Comparison of ENCODE assay signal across 10 mouse cellular contexts in the genomic region with DNA sequence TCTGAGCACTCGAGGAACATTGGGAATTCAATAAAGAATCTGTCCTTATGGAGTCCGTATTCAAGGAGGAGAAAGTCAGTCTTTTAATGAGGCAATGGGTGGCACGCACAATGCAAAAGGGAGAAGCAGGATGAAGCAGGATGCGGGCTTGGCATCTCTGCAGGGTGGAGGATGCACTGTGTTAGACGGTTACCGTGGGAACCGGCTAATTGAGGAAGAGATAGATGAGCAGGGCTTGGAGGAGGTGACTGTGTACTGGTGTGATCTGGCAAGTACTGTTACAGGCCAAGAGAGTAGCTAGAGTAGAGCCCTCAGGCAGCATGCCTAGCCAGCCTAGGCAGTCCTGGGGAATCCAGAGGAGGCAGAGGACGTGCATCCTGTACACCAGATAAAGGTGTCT.
DNase-seq lines count a peak whose midpoint lies in the region; ATAC-seq lines count a peak whose summit lies in the region.
"Had no signal": no experiment of that assay in that cellular context is flagged by ENCODE, and none has a peak within 500 bp of the region (broad histone marks: within the 10 kb centered on the region; RNA-seq: fewer than 3 reads in every experiment).

No protein-coding gene starts in this region.

- peak; percentile 31 for DNase-seq in embryo, embryonic 11 days
- no peak for DNase-seq in embryo, embryonic 10 days (ENCODE audit: low spot score)
- peak; percentile 46 to 56 for DNase-seq in layer of hippocampus, adult 8-10 months (ENCODE audit: low spot score in 2 of 2)
- DNase-seq in heart, adult 18-20 months = no peak
- no peak for DNase-seq in spleen, postnatal 10 days (ENCODE audit: low spot score in 2 of 2)
- DNase-seq: cerebellum, adult 18-20 months had no signal

- H3K27me3 ChIP-seq in forebrain, embryonic 15.5 days = no peaks in the 10 kb centered on the region
- H3K27me3 ChIP-seq in neural tube, embryonic 15.5 days (replicated peaks) = no peaks in the 10 kb centered on the region

- no peak overlapping the region for H3K4me3 ChIP-seq in forebrain, embryonic 15.5 days
- H3K4me3 ChIP-seq in neural tube, embryonic 15.5 days (replicated peaks) = no peak overlapping the region

- H3K4me1 ChIP-seq in forebrain, embryonic 15.5 days = peaks cover 9% of the 10 kb centered on the region
- peaks cover 11% of the 10 kb centered on the region for H3K4me1 ChIP-seq in neural tube, embryonic 15.5 days

- ATAC-seq in forebrain, embryonic 15.5 days (replicated peaks) = peak; percentile 87
- ATAC-seq in neural tube, embryonic 15.5 days (ENCODE audit: low FRiP score) = peak; percentile 66
- no peak; the same call in 1 of the 2 replicates for ATAC-seq in cerebellum, adult (ENCODE audit: insufficient number of reproducible peaks, low FRiP score, low TSS enrichment)

- H3K27ac ChIP-seq in forebrain, embryonic 15.5 days (replicated peaks) = peak overlapping the region; percentile 24
- peak overlapping the region; percentile 34 for H3K27ac ChIP-seq in neural tube, embryonic 15.5 days (replicated peaks)
- H3K27ac ChIP-seq: kidney, postnatal 0 days had no signal

- H3K4me2 ChIP-seq in forebrain, embryonic 15.5 days (replicated peaks) = no peak overlapping the region
- H3K4me2 ChIP-seq in neural tube, embryonic 15.5 days = no peak overlapping the region

- no peak overlapping the region for H3K9ac ChIP-seq in forebrain, embryonic 15.5 days (replicated peaks)
- H3K9ac ChIP-seq in neural tube, embryonic 15.5 days (replicated peaks) = no peak overlapping the region

- H3K36me3 ChIP-seq in forebrain, embryonic 15.5 days = no peaks in the 10 kb centered on the region
- no peaks in the 10 kb centered on the region for H3K36me3 ChIP-seq in neural tube, embryonic 15.5 days

- no peaks in the 10 kb centered on the region for H3K9me3 ChIP-seq in forebrain, embryonic 15.5 days
- H3K9me3 ChIP-seq in neural tube, embryonic 15.5 days (replicated peaks) = no peaks in the 10 kb centered on the region

- WGBS in forebrain, embryonic 15.5 days = 24% methylated on average over 8 of the region's 8 CpGs
- WGBS in neural tube, embryonic 15.5 days = 25% methylated on average over 8 of the region's 8 CpGs

Comparison
In these comparisons a context has a peak if more than half of its experiments do, and no peak if none do; other contexts are left out.
1. DNase-seq: peak in embryo, embryonic 11 days (single experiment) and layer of hippocampus, adult 8-10 months (2 of 2); none in embryo, embryonic 10 days (single experiment), heart, adult 18-20 months (0 of 2) and spleen, postnatal 10 days (0 of 2).